Comparison of ENCODE assay signal across 8 mouse cellular contexts in genomic region chr4:54470022-54471008, GRCm38 (mm10).
DNase-seq lines count a peak whose midpoint lies in the region; ATAC-seq lines count a peak whose summit lies in the region.

No protein-coding gene starts in this region.

- peak; percentile 63 for DNase-seq in MN1 (ENCODE audit: low spot score)
- peak; percentile 4 to 10 for DNase-seq in cerebellum, adult 18-20 months
- peak; percentile 89 for DNase-seq in forebrain, embryonic 14.5 days (ENCODE audit: low spot score)
- peak; percentile 12 to 62 for DNase-seq in heart, postnatal 14 days
- peak; percentile 15 to 21 for DNase-seq in left cerebral cortex, adult 18-20 months (ENCODE audit: low spot score in 2 of 2)
- DNase-seq in midbrain, embryonic 11.5 days (ENCODE audit: low spot score, missing footprints), result peak; percentile 84
- DNase-seq in thymus, postnatal 14 days, result no peak

- no peaks in the 10 kb centered on the region for H3K9me3 ChIP-seq in forebrain, embryonic 14.5 days (replicated peaks; ENCODE audit: control insufficient read depth, low read length)
- H3K9me3 ChIP-seq in midbrain, embryonic 11.5 days (ENCODE audit: control insufficient read depth, low read length), result no peaks in the 10 kb centered on the region

- peak; percentile 96 for ATAC-seq in forebrain, embryonic 14.5 days
- 0 out of 2 replicates have a peak, but pooled peaks have one; percentile 19 for ATAC-seq in midbrain, embryonic 11.5 days (ENCODE audit: low FRiP score)
- ATAC-seq in erythroid progenitor cell, adult 5-6 weeks (replicated peaks; ENCODE audit: low FRiP score, poor library complexity, severe bottlenecking), result no peak

- H3K4me3 ChIP-seq in forebrain, embryonic 14.5 days (ENCODE audit: low read depth, low read length), result no peak overlapping the region
- no peak overlapping the region for H3K4me3 ChIP-seq in midbrain, embryonic 11.5 days (ENCODE audit: low read depth, low read length)

- H3K9ac ChIP-seq in forebrain, embryonic 14.5 days (ENCODE audit: low read length), result no peak overlapping the region
- H3K9ac ChIP-seq in midbrain, embryonic 11.5 days (ENCODE audit: low read length), result no peak overlapping the region

- H3K36me3 ChIP-seq in forebrain, embryonic 14.5 days (ENCODE audit: control insufficient read depth, insufficient read depth, low read length), result no peaks in the 10 kb centered on the region
- H3K36me3 ChIP-seq in midbrain, embryonic 11.5 days (ENCODE audit: control insufficient read depth, insufficient read depth, low read length), result no peaks in the 10 kb centered on the region

- no peak overlapping the region for H3K4me2 ChIP-seq in forebrain, embryonic 14.5 days (ENCODE audit: low read length)
- H3K4me2 ChIP-seq in midbrain, embryonic 11.5 days, result no peak overlapping the region

- 0 out of 2 replicates have a peak, but pooled peaks cover 2% of the 10 kb centered on the region for H3K4me1 ChIP-seq in forebrain, embryonic 14.5 days (ENCODE audit: control insufficient read depth, insufficient read depth, low read length)
- 0 out of 2 replicates have a peak, but pooled peaks cover 3% of the 10 kb centered on the region for H3K4me1 ChIP-seq in midbrain, embryonic 11.5 days (ENCODE audit: control insufficient read depth, insufficient read depth, low read length)

- no peaks in the 10 kb centered on the region for H3K27me3 ChIP-seq in forebrain, embryonic 14.5 days (replicated peaks; ENCODE audit: control insufficient read depth, insufficient read depth, low read length)
- no peaks in the 10 kb centered on the region for H3K27me3 ChIP-seq in midbrain, embryonic 11.5 days (ENCODE audit: control insufficient read depth, insufficient read depth, low read length)

- H3K27ac ChIP-seq in forebrain, embryonic 14.5 days (ENCODE audit: low read depth, low read length), result peak overlapping the region; percentile 61; the same call in 1 of the 2 replicates
- no peak overlapping the region for H3K27ac ChIP-seq in midbrain, embryonic 11.5 days (ENCODE audit: low read depth, low read length)

- 46% methylated on average over 13 of the region's 13 CpGs for WGBS in forebrain, embryonic 14.5 days
- 65% methylated on average over 13 of the region's 13 CpGs for WGBS in midbrain, embryonic 11.5 days

- intact Hi-C loops in heart, postnatal 14 days (cut with DNase I), result no loop called here
